Mouse (Mus musculus): ENCODE results near the gene Bmpr1a.
"Not testable (repeated sequence)": the region's sequence is repeated elsewhere in the genome, so short reads cannot be mapped to it uniquely, and the experiment has no call there.

The Bmpr1a gene

DNA sequence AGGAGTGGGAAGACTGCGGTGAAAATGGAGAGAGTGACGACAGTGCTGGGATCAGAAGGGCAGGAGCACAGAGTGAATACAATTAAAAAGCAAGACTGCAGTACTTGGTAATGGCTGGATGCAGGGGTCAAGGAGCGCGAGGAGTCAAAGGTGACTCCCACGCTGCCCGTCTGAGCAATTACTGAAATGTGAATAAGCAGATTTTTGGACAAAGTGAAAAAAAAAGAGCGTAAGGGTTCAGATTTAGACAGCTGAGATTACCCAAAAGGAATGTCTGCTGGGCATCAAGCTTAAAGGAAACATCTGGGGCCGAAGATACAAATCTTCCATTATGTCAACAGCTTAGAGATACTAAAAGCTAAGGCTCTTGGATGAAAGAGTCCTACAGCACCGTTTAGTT, 53.3 kb downstream of the Bmpr1a start:
- no peak for DNase-seq (ENCODE audit: low spot score in 2 of 2)

DNA sequence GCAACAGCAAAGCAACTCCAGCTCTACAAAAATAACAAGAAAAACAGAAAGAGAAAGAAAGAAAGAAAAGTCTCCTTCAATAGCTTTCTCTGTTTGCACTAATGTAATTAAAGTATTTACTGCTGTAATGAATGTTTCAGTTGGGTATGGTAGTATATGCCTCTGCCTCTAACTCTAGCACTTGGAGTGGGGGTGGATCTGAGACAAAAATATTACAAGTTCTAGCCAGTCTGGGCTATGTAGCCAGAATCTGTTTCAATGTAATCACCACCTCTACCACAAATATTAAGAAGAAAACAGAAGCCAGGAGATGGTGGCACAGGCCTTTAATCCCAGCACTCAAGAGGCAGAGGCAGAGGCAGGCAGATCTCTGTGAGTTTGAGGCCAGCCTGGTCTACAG, 54.7 kb downstream of the Bmpr1a start:
- DNase-seq (ENCODE audit: low spot score in 2 of 2): no peak

- DNase-seq (ENCODE audit: low spot score in 2 of 2): no peak
These were observed 55.5 kb downstream of the Bmpr1a start for GRCm38 (mm10) chr14:34447659-34448058.

DNA sequence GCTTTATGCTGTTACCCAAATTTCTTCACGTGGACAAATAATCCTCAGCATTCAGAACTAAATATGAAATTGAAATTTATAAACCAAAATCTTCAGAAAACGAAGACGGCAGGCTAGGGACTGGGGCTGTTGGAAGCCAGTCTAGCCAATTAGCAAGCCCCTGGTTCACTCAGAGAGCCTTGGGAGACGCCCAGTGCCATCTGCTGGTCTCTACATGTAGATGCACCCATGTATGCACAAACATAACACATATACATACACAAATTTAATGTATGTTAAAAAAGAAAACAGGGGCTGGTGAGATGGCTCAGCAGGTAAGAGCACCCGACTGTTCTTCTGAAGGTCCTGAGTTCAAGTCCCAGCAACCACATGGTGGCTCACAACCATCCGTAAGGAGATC, 56.5 kb downstream of the Bmpr1a start:
- DNase-seq (ENCODE audit: low spot score in 2 of 2): no peak

- DNase-seq (ENCODE audit: low spot score in 2 of 2): no peak
These were observed 57.8 kb downstream of the Bmpr1a start for GRCm38 (mm10) chr14:34445348-34445747.

DNA sequence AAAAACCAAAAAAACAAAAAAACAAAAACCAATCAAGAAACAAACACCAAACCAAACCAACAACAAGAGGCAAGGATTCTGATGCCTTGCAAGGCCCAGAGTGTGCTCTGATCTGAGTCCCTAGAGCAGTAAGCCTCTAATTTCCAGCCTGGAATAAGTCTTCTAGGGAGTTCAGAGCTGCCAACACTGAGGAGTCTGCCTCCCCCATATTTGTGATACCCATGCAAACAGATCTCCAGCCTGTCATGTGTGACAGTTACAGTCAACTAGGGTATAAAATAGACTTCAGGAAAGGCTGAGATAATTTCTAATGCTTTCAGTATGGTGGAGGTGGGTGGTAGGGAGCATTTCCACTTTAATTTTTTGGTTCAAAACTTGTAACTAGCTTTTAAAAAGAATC, 58.2 kb downstream of the Bmpr1a start:
- no peak for DNase-seq (ENCODE audit: low spot score in 2 of 2)

GRCm38 (mm10) chr14:34444368-34444767, 58.8 kb downstream of the Bmpr1a start:
- DNase-seq (ENCODE audit: low spot score in 2 of 2): no peak

GRCm38 (mm10) chr14:34442531-34442930, 60.6 kb downstream of the Bmpr1a start:
- peak in 1 of 2 experiments; percentile 23 for DNase-seq (ENCODE audit: low spot score in 2 of 2)

GRCm38 (mm10) chr14:34440526-34441066, 62.5 kb downstream of the Bmpr1a start:
- DNase-seq (ENCODE audit: low spot score in 2 of 2): no peak

DNA sequence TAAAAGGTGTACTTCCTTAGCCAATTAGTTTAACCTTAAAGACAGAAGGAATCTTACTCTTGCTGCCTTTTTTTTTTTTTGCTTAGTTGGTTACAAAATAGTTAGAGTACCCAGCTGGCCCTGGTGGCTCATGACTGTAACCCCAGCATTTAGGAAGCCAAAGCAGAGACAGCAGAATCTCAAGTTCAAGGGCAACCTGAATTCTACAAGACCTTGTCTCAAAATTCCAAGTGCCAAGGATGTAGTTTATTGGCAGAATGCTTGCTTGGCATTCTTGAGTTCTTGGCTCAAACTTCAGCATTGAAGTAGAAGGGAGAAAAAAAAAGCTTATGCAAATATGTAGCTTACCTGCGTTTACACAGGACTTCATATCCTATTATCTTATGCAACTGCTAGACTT, 74.1 kb downstream of the Bmpr1a start:
- DNase-seq (ENCODE audit: low spot score in 2 of 2): no peak

DNA sequence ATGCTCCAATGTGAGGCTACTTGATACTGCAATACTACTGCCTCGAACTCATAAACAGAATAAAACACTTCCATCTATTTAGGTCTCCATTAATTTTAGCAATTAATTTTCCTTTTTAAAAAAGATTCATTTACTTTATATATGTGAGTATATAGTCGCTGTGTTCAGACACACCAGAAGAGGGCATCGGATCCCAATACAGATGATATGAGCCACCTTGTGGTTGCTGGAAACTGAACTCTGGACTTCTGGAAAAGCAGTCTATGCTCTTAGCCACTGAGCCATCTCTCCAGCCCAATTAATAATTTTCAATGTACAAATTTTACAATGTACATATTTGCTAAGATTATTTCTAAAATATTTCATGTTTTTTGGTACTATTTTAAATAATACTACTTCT, 74.9 kb downstream of the Bmpr1a start:
- DNase-seq (ENCODE audit: low spot score in 2 of 2): no peak

- no peak for DNase-seq (ENCODE audit: low spot score in 2 of 2)
These were observed 82.1 kb downstream of the Bmpr1a start for GRCm38 (mm10) chr14:34421078-34421477.

DNA sequence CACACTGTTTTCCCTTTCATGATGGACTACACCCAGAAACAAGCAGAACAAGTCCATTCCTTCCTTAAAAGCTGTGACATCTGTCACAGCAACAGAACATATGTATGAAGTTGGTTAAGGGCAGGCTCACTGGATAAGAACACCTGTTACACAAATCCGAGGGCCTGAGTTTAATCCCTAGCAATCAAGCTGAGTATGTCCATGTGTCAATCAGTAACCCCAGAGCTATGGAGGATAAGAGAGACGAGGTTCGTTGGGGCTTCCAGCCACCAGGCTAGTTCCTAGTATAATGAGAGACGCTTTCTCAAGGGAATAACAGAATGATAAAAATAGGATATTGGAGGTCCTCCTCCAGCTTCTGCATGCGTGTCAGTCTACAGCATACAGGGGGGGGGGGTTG, 85.6 kb downstream of the Bmpr1a start:
- no peak for DNase-seq (ENCODE audit: low spot score in 2 of 2)

GRCm38 (mm10) chr14:34416946-34417345, 86.2 kb downstream of the Bmpr1a start:
- not testable (repeated sequence) for DNase-seq (ENCODE audit: low spot score in 2 of 2)

GRCm38 (mm10) chr14:34412164-34412896, 90.8 kb downstream of the Bmpr1a start:
- peak; percentile 40 to 58 for DNase-seq (ENCODE audit: low spot score in 2 of 2)

GRCm38 (mm10) chr14:34410716-34411115, 92.4 kb downstream of the Bmpr1a start:
- DNase-seq (ENCODE audit: low spot score in 2 of 2): no peak

DNA sequence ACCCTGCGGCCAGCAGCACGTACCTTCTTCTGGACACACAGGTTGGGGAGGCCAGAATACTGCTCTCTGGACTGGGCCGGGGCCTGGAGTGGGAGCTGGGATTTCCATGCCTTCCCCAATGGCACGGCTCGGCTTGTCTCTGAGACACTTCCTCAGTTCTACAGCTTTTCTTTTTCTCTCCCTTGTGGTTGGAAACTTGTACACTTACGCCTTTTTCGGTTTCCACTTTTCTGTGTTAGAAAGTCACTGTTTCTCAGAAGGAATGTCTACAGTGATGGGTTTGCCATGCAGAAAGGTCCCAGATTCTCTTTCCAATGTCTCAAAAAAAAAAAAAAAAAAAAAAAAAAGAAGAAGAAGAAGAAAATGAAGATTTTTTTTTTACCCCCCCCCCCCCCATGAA, 99.7 kb downstream of the Bmpr1a start:
- no peak for DNase-seq (ENCODE audit: low spot score in 2 of 2)

GRCm38 (mm10) chr14:34402871-34403270, 100.3 kb downstream of the Bmpr1a start:
- no peak for DNase-seq (ENCODE audit: low spot score in 2 of 2)

- peak; percentile 48 to 70 for DNase-seq (ENCODE audit: low spot score in 2 of 2)
These were observed 102.0 kb downstream of the Bmpr1a start for GRCm38 (mm10) chr14:34401135-34401534.

GRCm38 (mm10) chr14:34400021-34400420, 103.1 kb downstream of the Bmpr1a start:
- DNase-seq (ENCODE audit: low spot score in 2 of 2): no peak

GRCm38 (mm10) chr14:34399301-34399700, 103.8 kb downstream of the Bmpr1a start:
- DNase-seq (ENCODE audit: low spot score in 2 of 2): no peak

DNA sequence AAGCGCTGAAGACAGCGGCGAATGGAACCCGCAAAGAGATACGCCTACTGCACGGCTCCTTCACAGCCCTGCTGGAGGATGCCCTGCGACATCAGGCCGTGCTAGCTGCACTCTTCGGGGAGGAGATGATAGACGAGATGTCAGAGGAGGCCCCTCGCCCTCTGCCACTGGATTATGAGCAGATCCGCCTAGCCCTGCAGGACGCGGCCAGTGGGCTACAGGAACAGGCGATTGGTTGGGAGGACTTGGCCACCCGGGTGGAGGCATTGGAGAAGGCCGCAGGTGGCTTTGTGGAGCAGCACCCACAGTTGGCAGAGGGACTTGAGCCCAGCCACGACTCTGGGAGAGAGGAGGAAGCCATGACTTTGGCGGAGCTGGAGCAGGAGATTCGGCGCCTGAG, 104.2 kb downstream of the Bmpr1a start:
- DNase-seq (ENCODE audit: low spot score in 2 of 2): no peak

GRCm38 (mm10) chr14:34397871-34398270, 105.3 kb downstream of the Bmpr1a start:
- DNase-seq (ENCODE audit: low spot score in 2 of 2): peak in 1 of 2 experiments; percentile 29

DNA sequence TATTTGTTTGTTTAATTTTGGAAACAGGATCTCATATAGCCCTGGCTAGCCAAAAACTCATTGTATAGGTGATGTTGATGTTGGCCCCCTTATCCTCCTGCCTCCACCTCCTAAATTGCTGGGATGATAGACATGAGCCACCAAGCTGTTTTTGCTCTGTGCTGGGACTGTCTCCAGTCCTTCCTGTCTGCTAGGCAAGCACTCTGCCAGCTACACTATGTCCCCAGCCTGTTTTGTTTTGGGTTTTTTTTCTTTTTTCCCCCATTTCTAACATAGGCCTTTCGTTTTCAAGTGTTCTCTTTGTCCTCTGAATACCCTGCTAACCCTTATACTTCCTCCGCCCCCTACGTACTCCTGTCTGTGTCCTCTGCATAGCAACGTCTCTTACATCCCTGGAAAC, 109.8 kb downstream of the Bmpr1a start:
- DNase-seq (ENCODE audit: low spot score in 2 of 2): no peak

Measured in right cerebral cortex, postnatal 10 days (tissue).